ENCODE assay signal across 22 mouse cellular contexts in genomic region chr10:93868401-93868800, GRCm38 (mm10). TPM values are rescaled to one million over a fixed set of nuclear protein-coding genes. Genes with fewer than 3 reads are reported as not detected.
"Had no signal": no experiment of that assay in that cellular context is flagged by ENCODE, and none has a peak within 500 bp of the region (broad histone marks: within the 10 kb centered on the region; RNA-seq: fewer than 3 reads in every experiment).

No protein-coding gene starts in this region.

- DNase-seq: gastrocnemius, postnatal 14 days; gastrocnemius, postnatal 36 days; heart, adult 2 months; heart, postnatal 4 days; kidney, adult 18-20 months; kidney, adult 8-10 months; kidney, postnatal 10 days; kidney, postnatal 25 days; kidney, postnatal 4 days; liver; liver, embryonic 13.5 days had no signal

- ATAC-seq: hindbrain, embryonic 16.5 days; intestine, embryonic 15.5 days; intestine, postnatal 0 days had no signal

RNA-seq across cellular contexts. Expression of gene Usp44, which starts 37.0 kb away (rescaled TPM):
- total RNA-seq: heart, adult 2 months; heart, postnatal 25 days; layer of hippocampus, adult 2 months; layer of hippocampus, postnatal 10 days; layer of hippocampus, postnatal 25 days; left cerebral cortex, adult 2 months; left cerebral cortex, postnatal 14 days; left cerebral cortex, postnatal 36 days had no signal
- polyA plus RNA-seq: heart, adult 2 months; heart, postnatal 0 days had no signal
